Mouse (Mus musculus): ENCODE measurements around the gene Fyttd1. TPM values are rescaled to one million over a fixed set of nuclear protein-coding genes. Genes with fewer than 3 reads are reported as not detected.
"Not testable (repeated sequence)": the region's sequence is repeated elsewhere in the genome, so short reads cannot be mapped to it uniquely, and the experiment has no call there.

Fyttd1 gene
- total and polyA plus RNA-seq, 2 experiments from 2014 or later = 56.9 to 139 TPM

DNA sequence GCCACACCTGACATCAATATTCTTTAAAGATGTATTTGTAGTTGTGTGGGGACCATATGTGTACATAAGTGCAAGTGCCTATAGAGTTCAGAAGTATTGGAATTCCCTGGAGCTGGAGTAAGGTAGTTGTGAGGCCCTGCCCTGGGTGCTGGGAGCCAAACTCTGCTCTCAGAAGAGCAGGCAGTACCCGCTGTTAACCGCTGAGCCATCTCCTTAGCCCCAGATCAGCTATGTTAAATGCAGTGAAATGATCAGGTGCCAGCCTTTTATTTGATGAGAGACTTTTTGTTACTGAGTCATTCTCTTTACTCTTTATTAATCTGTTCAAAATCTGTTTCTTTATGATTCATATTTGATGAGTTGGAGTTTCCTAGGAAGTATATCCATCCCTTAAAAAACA lies 52.6 kb downstream of the Fyttd1 start:
- Histone ChIP-seq H3K9ac (replicated peaks; ENCODE audit: low read length, poor library complexity, severe bottlenecking) (no peak overlapping the region), H3K36me3 (ENCODE audit: insufficient read depth, low read length) (no peaks in the 10 kb centered on the region), H3K4me3 (ENCODE audit: low read depth, low read length) (no peak overlapping the region), H3K27me3 (ENCODE audit: insufficient read depth, low read length) (no peaks in the 10 kb centered on the region), H3K4me1 (ENCODE audit: insufficient read depth, low read length) (no peaks in the 10 kb centered on the region), H3K27ac (ENCODE audit: low read depth, low read length) (no peak overlapping the region), H3K4me2 (ENCODE audit: low read depth, low read length, poor library complexity, severe bottlenecking) (no peak overlapping the region), H3K9me3 (ENCODE audit: low read length) (no peaks in the 10 kb centered on the region)
- TF ChIP-seq CTCF (IDR thresholded peaks at IDR 0.05) = no peak
- ATAC-seq (ENCODE audit: low FRiP score) (no peak), DNase-seq (ENCODE audit: low spot score) (no peak)
- 8% methylated on average over 2 of the region's 2 CpGs for WGBS

- H3K9me3 ChIP-seq (ENCODE audit: low read length) = no peaks in the 10 kb centered on the region
- H3K4me2 ChIP-seq (ENCODE audit: low read depth, low read length, poor library complexity, severe bottlenecking) = no peak overlapping the region
- no peaks in the 10 kb centered on the region for H3K36me3 ChIP-seq (ENCODE audit: insufficient read depth, low read length)
- no peak overlapping the region for H3K4me3 ChIP-seq (ENCODE audit: low read depth, low read length)
- WGBS = 78% methylated on average over 2 of the region's 2 CpGs
- DNase-seq (ENCODE audit: low spot score) = no peak
- H3K9ac ChIP-seq (replicated peaks; ENCODE audit: low read length, poor library complexity, severe bottlenecking) = no peak overlapping the region
- TF ChIP-seq CTCF (IDR thresholded peaks at IDR 0.05) = no peak
- H3K4me1 ChIP-seq (ENCODE audit: insufficient read depth, low read length) = no peaks in the 10 kb centered on the region
- no peak for ATAC-seq (ENCODE audit: low FRiP score)
- H3K27ac ChIP-seq (ENCODE audit: low read depth, low read length) = no peak overlapping the region
- no peaks in the 10 kb centered on the region for H3K27me3 ChIP-seq (ENCODE audit: insufficient read depth, low read length)
Observed at GRCm38 (mm10) chr16:32934470-32934869, 57.2 kb downstream of the Fyttd1 start.

- no peak for DNase-seq (ENCODE audit: low spot score)
- no peaks in the 10 kb centered on the region for H3K27me3 ChIP-seq (ENCODE audit: insufficient read depth, low read length)
Observed at GRCm38 (mm10) chr16:32935088-32935487, 57.8 kb downstream of the Fyttd1 start.

GRCm38 (mm10) chr16:32937358-32937757 lies 60.1 kb downstream of the Fyttd1 start:
- 69% methylated on average over 2 of the region's 2 CpGs for WGBS
- TF ChIP-seq CTCF (IDR thresholded peaks at IDR 0.05) = no peak

More at GRCm38 (mm10) chr16:32935088-32935487, 57.8 kb downstream of the Fyttd1 start:
- no peak for TF ChIP-seq CTCF (IDR thresholded peaks at IDR 0.05)
- no peaks in the 10 kb centered on the region for H3K9me3 ChIP-seq (ENCODE audit: low read length)
- H3K4me3 ChIP-seq (ENCODE audit: low read depth, low read length) = no peak overlapping the region
- H3K27ac ChIP-seq (ENCODE audit: low read depth, low read length) = no peak overlapping the region
- H3K36me3 ChIP-seq (ENCODE audit: insufficient read depth, low read length) = no peaks in the 10 kb centered on the region
- H3K9ac ChIP-seq (replicated peaks; ENCODE audit: low read length, poor library complexity, severe bottlenecking) = no peak overlapping the region
- no peaks in the 10 kb centered on the region for H3K4me1 ChIP-seq (ENCODE audit: insufficient read depth, low read length)
- ATAC-seq (ENCODE audit: low FRiP score) = no peak
- 77% methylated on average over 1 of the region's 1 CpGs for WGBS
- H3K4me2 ChIP-seq (ENCODE audit: low read depth, low read length, poor library complexity, severe bottlenecking) = no peak overlapping the region

GRCm38 (mm10) chr16:32939301-32939700 lies 62.0 kb downstream of the Fyttd1 start:
- not testable (repeated sequence) for H3K4me1 ChIP-seq (ENCODE audit: insufficient read depth, low read length); H3K4me2 ChIP-seq (ENCODE audit: low read depth, low read length, poor library complexity, severe bottlenecking); H3K4me3 ChIP-seq (ENCODE audit: low read depth, low read length); H3K27me3 ChIP-seq (ENCODE audit: insufficient read depth, low read length); H3K9me3 ChIP-seq (ENCODE audit: low read length); H3K9ac ChIP-seq (replicated peaks; ENCODE audit: low read length, poor library complexity, severe bottlenecking); ATAC-seq (ENCODE audit: low FRiP score); H3K27ac ChIP-seq (ENCODE audit: low read depth, low read length); H3K36me3 ChIP-seq (ENCODE audit: insufficient read depth, low read length)
- DNase-seq (ENCODE audit: low spot score) = peak; percentile 34
- 40% methylated on average over 3 of the region's 3 CpGs for WGBS

More at GRCm38 (mm10) chr16:32937358-32937757, 60.1 kb downstream of the Fyttd1 start:
- Histone ChIP-seq H3K9ac (replicated peaks; ENCODE audit: low read length, poor library complexity, severe bottlenecking) (no peak overlapping the region), H3K27me3 (ENCODE audit: insufficient read depth, low read length) (no peaks in the 10 kb centered on the region), H3K4me3 (ENCODE audit: low read depth, low read length) (no peak overlapping the region), H3K9me3 (ENCODE audit: low read length) (no peaks in the 10 kb centered on the region), H3K4me2 (ENCODE audit: low read depth, low read length, poor library complexity, severe bottlenecking) (no peak overlapping the region), H3K4me1 (ENCODE audit: insufficient read depth, low read length) (no peaks in the 10 kb centered on the region), H3K27ac (ENCODE audit: low read depth, low read length) (no peak overlapping the region), H3K36me3 (ENCODE audit: insufficient read depth, low read length) (no peaks in the 10 kb centered on the region)
- DNase-seq (ENCODE audit: low spot score) (no peak), ATAC-seq (ENCODE audit: low FRiP score) (no peak)

- H3K27ac ChIP-seq (ENCODE audit: low read depth, low read length); H3K9me3 ChIP-seq (ENCODE audit: low read length); DNase-seq (ENCODE audit: low spot score); H3K36me3 ChIP-seq (ENCODE audit: insufficient read depth, low read length); H3K4me2 ChIP-seq (ENCODE audit: low read depth, low read length, poor library complexity, severe bottlenecking); ATAC-seq (ENCODE audit: low FRiP score); H3K4me1 ChIP-seq (ENCODE audit: insufficient read depth, low read length); H3K9ac ChIP-seq (replicated peaks; ENCODE audit: low read length, poor library complexity, severe bottlenecking); H3K27me3 ChIP-seq (ENCODE audit: insufficient read depth, low read length); H3K4me3 ChIP-seq (ENCODE audit: low read depth, low read length): not testable (repeated sequence)
- 88% methylated on average over 4 of the region's 4 CpGs for WGBS
Observed at GRCm38 (mm10) chr16:32939716-32940115, 62.4 kb downstream of the Fyttd1 start.

DNA sequence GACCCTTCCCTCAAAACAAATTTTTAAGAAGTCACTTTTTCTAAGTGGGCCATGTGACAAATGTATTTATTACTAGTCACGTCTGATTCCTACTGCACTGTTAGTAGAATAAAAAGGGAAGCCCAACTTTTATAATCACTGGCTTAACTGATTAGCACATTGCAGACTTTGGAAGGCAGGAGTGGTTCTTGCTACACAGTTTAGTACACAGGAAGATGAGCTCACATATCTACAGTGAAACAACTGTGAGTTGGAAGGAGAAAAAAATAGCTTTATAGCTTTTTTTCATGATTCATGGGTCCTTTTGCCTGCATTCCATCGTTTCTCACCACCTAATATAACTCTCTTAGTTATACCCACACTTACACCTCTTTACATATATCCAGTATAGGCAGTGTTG lies 63.9 kb downstream of the Fyttd1 start:
- H3K9ac ChIP-seq (replicated peaks; ENCODE audit: low read length, poor library complexity, severe bottlenecking); H3K4me3 ChIP-seq (ENCODE audit: low read depth, low read length); H3K27ac ChIP-seq (ENCODE audit: low read depth, low read length); H3K4me2 ChIP-seq (ENCODE audit: low read depth, low read length, poor library complexity, severe bottlenecking); H3K4me1 ChIP-seq (ENCODE audit: insufficient read depth, low read length); H3K27me3 ChIP-seq (ENCODE audit: insufficient read depth, low read length); H3K9me3 ChIP-seq (ENCODE audit: low read length); DNase-seq (ENCODE audit: low spot score); ATAC-seq (ENCODE audit: low FRiP score); H3K36me3 ChIP-seq (ENCODE audit: insufficient read depth, low read length): not testable (repeated sequence)
- WGBS = 100% methylated on average over 2 of the region's 2 CpGs
